Mouse (Mus musculus) CH12.LX (cell line): ENCODE results near the gene Xpo6. TPM values are rescaled to one million over a fixed set of nuclear protein-coding genes. Genes with fewer than 3 reads are reported as not detected.

Experiments
- DNase-seq: peaks from one replicate; pipeline ENCODE4 v3.0.0-alpha.2; 2013; ENCODE audit errors: extremely low read depth
- H3K27ac ChIP-seq: 2 replicates; pipeline ENCODE4 v1.5.1; 2012; ENCODE audit warnings: low read depth, mild to moderate bottlenecking, control low read depth, moderate library complexity; ENCODE audit not compliant: insufficient read depth
- H3K27me3 ChIP-seq: replicated peaks from 2 replicates; pipeline ENCODE3; 2012; ENCODE audit warnings: inconsistent platforms
- H3K36me3 ChIP-seq, 2 experiments: replicated peaks in 1 of 2; 2 replicates each; pipeline versions ENCODE3 to v1.6.1; 2012; ENCODE audit warnings: inconsistent platforms in 1 of 2, low read length in 1 of 2, mild to moderate bottlenecking in 1 of 2, mixed read lengths in 1 of 2, moderate library complexity in 1 of 2; ENCODE audit not compliant: control insufficient read depth in 1 of 2, insufficient read depth in 1 of 2
- H3K4me1 ChIP-seq, 2 experiments: 2 replicates each; pipeline ENCODE4 v1.6.1; 2012; ENCODE audit warnings: inconsistent platforms in 1 of 2, moderate library complexity in 1 of 2; ENCODE audit not compliant: insufficient read depth in 2 of 2, control insufficient read depth in 1 of 2
- H3K4me2 ChIP-seq: 2 replicates; pipeline ENCODE4 v1.6.1; 2012; ENCODE audit warnings: low read depth, mild to moderate bottlenecking, control low read depth; ENCODE audit not compliant: poor library complexity, insufficient read depth, severe bottlenecking
- H3K4me3 ChIP-seq, 3 experiments: fragments of 150-350 bp in 1 of 3; sonication (generic) in 1 of 3; replicated peaks in 1 of 3; 2 replicates each; pipeline versions ENCODE3 to v1.5.1; 2011 to 2012; ENCODE audit warnings: low read depth in 2 of 3, low read length in 2 of 3, mild to moderate bottlenecking in 2 of 3, moderate library complexity in 2 of 3, control low read depth in 1 of 3, improper control_type of control experiment in 1 of 3, inconsistent platforms in 1 of 3, mixed read lengths in 1 of 3; ENCODE audit not compliant: poor library complexity in 1 of 3
- H3K79me2 ChIP-seq: replicated peaks from 2 replicates; pipeline ENCODE4 v1.6.1; 2012; ENCODE audit warnings: mild to moderate bottlenecking, moderate library complexity; ENCODE audit not compliant: control insufficient read depth, poor library complexity, insufficient read depth, severe bottlenecking; ENCODE audit errors: extremely low read depth
- H3K9ac ChIP-seq: 2 replicates; pipeline ENCODE4 v1.6.1; 2012; ENCODE audit warnings: low read depth, mild to moderate bottlenecking, control low read depth, moderate library complexity; ENCODE audit not compliant: insufficient read depth
- H3K9me3 ChIP-seq: replicated peaks from 2 replicates; pipeline ENCODE3; 2012; ENCODE audit warnings: low read length, inconsistent platforms, mixed read lengths
- BHLHE40 ChIP-seq: IDR thresholded peaks from 2 replicates; pipeline ENCODE4 v1.6.1; 2011; ENCODE audit warnings: mild to moderate bottlenecking, low read depth, low read length, improper control_type of control experiment
- CHD2 ChIP-seq: IDR thresholded peaks from 2 replicates; pipeline ENCODE4 v1.6.1; 2011; ENCODE audit warnings: low read length, improper control_type of control experiment
- EP300 ChIP-seq: IDR thresholded peaks from 2 replicates; pipeline ENCODE4 v1.6.1; 2011; ENCODE audit warnings: low read length, improper control_type of control experiment
- ETS1 ChIP-seq: conservative IDR thresholded peaks from 2 replicates; pipeline ENCODE4 v1.6.1; 2012; ENCODE audit warnings: low read depth, mild to moderate bottlenecking, inconsistent platforms, low read length, improper control_type of control experiment, moderate library complexity
- GABPA ChIP-seq: IDR thresholded peaks from 2 replicates; pipeline ENCODE4 v1.6.1; 2012; ENCODE audit warnings: low read depth, low read length, improper control_type of control experiment, inconsistent platforms; ENCODE audit not compliant: insufficient replicate concordance
- JUND ChIP-seq: conservative IDR thresholded peaks from 2 replicates; pipeline ENCODE4 v1.6.1; 2011; ENCODE audit warnings: low read depth, low read length, improper control_type of control experiment
- MAZ ChIP-seq: IDR thresholded peaks from 2 replicates; pipeline ENCODE4 v1.6.1; 2012; ENCODE audit warnings: low read depth, mild to moderate bottlenecking, inconsistent platforms, low read length, improper control_type of control experiment, moderate library complexity
- NELFE ChIP-seq: IDR thresholded peaks from 2 replicates; pipeline ENCODE4 v1.6.1; 2011; ENCODE audit warnings: low read depth, low read length, improper control_type of control experiment
- PAX5 ChIP-seq: IDR thresholded peaks from 2 replicates; pipeline ENCODE4 v1.6.1; 2012; ENCODE audit warnings: low read length, inconsistent platforms, mixed read lengths
- POLR2AphosphoS2 ChIP-seq: IDR thresholded peaks from 2 replicates; pipeline ENCODE4 v1.6.1; 2011; ENCODE audit warnings: low read depth, low read length, improper control_type of control experiment
- RCOR1 ChIP-seq: conservative IDR thresholded peaks from 2 replicates; pipeline ENCODE4 v1.6.1; 2012; ENCODE audit warnings: low read depth, mild to moderate bottlenecking, inconsistent platforms, low read length, improper control_type of control experiment
- SIN3A ChIP-seq: IDR thresholded peaks from 2 replicates; pipeline ENCODE4 v1.6.1; 2012; ENCODE audit warnings: low read length, improper control_type of control experiment, inconsistent platforms
- TBP ChIP-seq: conservative IDR thresholded peaks from 2 replicates; pipeline ENCODE4 v1.6.1; 2011; ENCODE audit warnings: low read depth, low read length, improper control_type of control experiment
- UBTF ChIP-seq: IDR thresholded peaks from 2 replicates; pipeline ENCODE4 v1.6.1; 2012; ENCODE audit warnings: low read depth, mild to moderate bottlenecking, inconsistent platforms, low read length, improper control_type of control experiment, moderate library complexity
- ZKSCAN1 ChIP-seq: IDR thresholded peaks from 2 replicates; pipeline ENCODE4 v1.6.1; 2012; ENCODE audit warnings: low read depth, inconsistent platforms, low read length, improper control_type of control experiment, borderline replicate concordance
- ZMIZ1 ChIP-seq: IDR thresholded peaks from 2 replicates; pipeline ENCODE4 v1.6.1; 2012; ENCODE audit warnings: low read depth, mild to moderate bottlenecking, inconsistent platforms, low read length, improper control_type of control experiment
- dilution Hi-C: fragments of 300-500 bp; cut with MboI; formaldehyde crosslinking; loops from 2 replicates; pipeline ENCODE4 v1.14.3; 2020; ENCODE audit warnings: low sequenced_read_pairs; ENCODE audit not compliant: extremely low pct_unique_long_range_greater_than_20kb, extremely low pct_ligation_motif_present
- in situ Hi-C: fragments of 300-500 bp; cut with MboI; formaldehyde crosslinking; loops from 3 replicates; pipeline ENCODE4 v1.14.3; 2019; ENCODE audit warnings: low sequenced_read_pairs, low pct_ligation_motif_present, low pct_unique_long_range_greater_than_20kb, mixed read lengths
- polyA plus RNA-seq: library from polyadenylated mRNA; unstranded; fragments of >175 nt; gene quantifications from 2 replicates; pipeline ENCODE4 v1.2.1, GENCODE M21; 2012; ENCODE audit warnings: low read depth; ENCODE audit not compliant: insufficient read length
- total RNA-seq, 2 experiments: library from RNA; depleted of rRNA; stranded (reverse); fragments of 300-350 nt in 1 of 2; fragments of >200 nt in 1 of 2; gene quantifications; 2 replicates each; pipeline ENCODE4 v1.2.3; 2012 to 2014

Xpo6 gene
- total and polyA plus RNA-seq, 3 experiments: 49.9 to 149 (median 79.1) TPM

DNA sequence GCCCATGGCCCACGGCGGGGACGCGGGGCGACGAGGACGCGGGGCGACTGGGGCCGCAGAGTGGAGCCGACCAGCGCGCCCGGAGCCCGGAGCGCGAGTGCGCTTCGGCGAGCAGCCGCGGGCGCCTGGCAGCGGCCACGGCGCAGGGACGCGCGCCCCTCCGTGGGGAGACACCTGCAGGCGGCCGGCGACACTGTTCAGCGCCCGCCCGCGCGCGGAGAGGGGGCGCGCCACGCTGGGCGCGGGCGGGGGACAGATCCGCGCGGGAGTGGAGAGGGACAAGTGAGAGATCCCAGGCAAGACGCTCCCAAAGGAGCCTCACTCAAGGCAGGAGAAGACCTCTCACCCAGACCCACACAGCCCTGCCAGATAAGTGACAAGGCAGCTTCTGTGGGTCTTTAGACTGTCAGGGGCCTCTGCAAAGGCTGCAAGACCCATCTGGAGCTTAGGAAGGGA is 118.0 kb downstream of the Xpo6 start, which contains the start of gene Gsg1l:
Gene Gsg1l (minus strand): TSS at position 126 of the 456 bp plus-strand sequence.
- dilution Hi-C loops: no loop called here
- Histone ChIP-seq H3K79me2 (no peaks in the 10 kb centered on the region), H3K27ac (no peak within 1 kb of the TSS), H3K4me1 (no peaks in the 10 kb centered on the region), H3K4me2 (no peak within 1 kb of the TSS), H3K9ac (no peak within 1 kb of the TSS), H3K4me3 (no peak within 1 kb of the TSS), H3K9me3 (peaks cover 3% of the 10 kb centered on the region), H3K27me3 (peaks cover 5% of the 10 kb centered on the region), H3K36me3 (no peaks in the 10 kb centered on the region)
- in situ Hi-C loops: loop anchor here (10.0 kb wide), 1 partner anchor 318 kb away; no protein-coding TSS in a partner anchor
- DNase-seq: no peak
- no peak for TF ChIP-seq ZKSCAN1

DNA sequence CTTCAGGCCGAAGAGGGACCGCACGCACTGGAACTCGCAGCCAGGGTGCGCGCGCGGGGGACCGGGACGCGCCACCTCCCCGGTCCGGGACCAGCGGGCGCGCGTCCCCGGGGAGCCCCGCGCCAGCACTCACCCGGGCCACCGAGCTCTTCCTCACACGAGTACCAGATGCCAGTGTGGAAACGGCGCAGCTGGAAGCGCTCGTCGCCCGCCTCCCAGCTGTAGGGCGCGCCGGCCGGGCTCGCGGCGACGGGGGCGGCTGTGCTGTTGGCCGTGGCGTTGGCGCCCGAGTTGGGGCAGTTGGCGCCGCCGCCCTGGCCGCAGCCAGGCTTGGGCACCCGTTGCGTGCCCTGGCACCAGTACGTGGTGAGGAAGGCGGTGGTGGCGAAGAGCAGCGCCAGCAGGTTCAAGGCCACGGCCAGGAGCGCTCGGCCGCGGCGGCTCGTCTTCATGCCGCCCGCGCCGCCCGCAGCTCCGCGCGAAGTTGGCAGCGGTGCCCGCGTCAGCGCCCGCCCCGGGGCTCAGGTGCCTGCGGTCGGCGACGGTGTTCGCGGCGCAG is 118.5 kb downstream of the Xpo6 start:
- DNase-seq: no peak
- no peak overlapping the region for H3K4me2 ChIP-seq
- H3K4me1 ChIP-seq: no peaks in the 10 kb centered on the region
- in situ Hi-C loops (loop anchor here (10.0 kb wide), 1 partner anchor 317 kb away; no protein-coding TSS in a partner anchor), dilution Hi-C loops (no loop called here)
- TF ChIP-seq GABPA: no peak
- H3K36me3 ChIP-seq: no peaks in the 10 kb centered on the region
- H3K27ac ChIP-seq: no peak overlapping the region
- H3K27me3 ChIP-seq: peaks cover 6% of the 10 kb centered on the region
- H3K79me2 ChIP-seq: no peaks in the 10 kb centered on the region
- no peak overlapping the region for H3K4me3 ChIP-seq
- H3K9me3 ChIP-seq: peaks cover 3% of the 10 kb centered on the region
- no peak overlapping the region for H3K9ac ChIP-seq

DNA sequence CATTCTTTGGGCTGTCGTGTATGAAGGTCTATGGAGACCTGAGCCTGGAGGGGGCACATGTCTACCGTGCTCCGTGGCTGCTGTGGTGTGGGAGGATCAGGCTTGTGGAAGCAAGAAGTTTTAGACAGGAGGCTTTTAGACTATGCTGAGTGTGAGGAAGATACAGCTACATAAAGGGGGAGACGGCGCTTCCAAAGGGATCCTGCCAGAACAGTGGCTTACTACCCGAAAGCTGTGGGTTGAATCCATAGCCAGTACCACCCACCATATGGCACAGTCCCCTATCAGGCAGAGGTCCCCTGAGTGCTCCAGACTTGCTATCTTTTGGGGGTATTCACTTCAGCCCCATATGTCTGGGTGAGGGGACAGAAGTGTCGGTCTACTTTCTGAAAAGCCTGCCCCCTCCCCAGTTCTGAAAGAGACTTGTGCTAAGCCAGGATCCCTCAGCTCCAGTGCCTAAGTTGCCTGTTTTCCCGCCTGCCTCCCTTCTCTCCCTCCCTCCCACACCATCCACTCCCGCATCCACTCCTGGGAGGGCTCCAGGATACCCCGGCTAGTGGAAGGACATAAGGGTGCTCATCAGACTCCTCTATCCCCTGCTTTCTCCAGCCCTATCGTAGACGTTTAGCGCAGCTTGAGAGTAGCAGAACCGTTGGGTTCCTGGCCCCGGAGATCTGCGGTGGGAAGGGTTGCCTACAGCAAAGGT is 119.2 kb downstream of the Xpo6 start:
- H3K4me2 ChIP-seq: no peak overlapping the region
- no peak for DNase-seq
- H3K9me3 ChIP-seq: peaks cover 3% of the 10 kb centered on the region
- H3K27me3 ChIP-seq: peaks cover 6% of the 10 kb centered on the region
- no peaks in the 10 kb centered on the region for H3K36me3 ChIP-seq
- H3K4me3 ChIP-seq: no peak overlapping the region
- H3K27ac ChIP-seq: no peak overlapping the region
- H3K79me2 ChIP-seq: no peaks in the 10 kb centered on the region
- TF ChIP-seq GABPA: no peak
- no peak for TF ChIP-seq BHLHE40
- TF ChIP-seq RCOR1: no peak
- TF ChIP-seq PAX5: no peak
- no peak for TF ChIP-seq NELFE
- TF ChIP-seq EP300: no peak
- TF ChIP-seq MAZ: no peak
- TF ChIP-seq SIN3A: no peak
- TF ChIP-seq POLR2AphosphoS2: no peak
- no peak for TF ChIP-seq CHD2
- no peak for TF ChIP-seq JUND
- TF ChIP-seq ZMIZ1: no peak
- no peak for TF ChIP-seq UBTF
- no peak for TF ChIP-seq ETS1
- no peak for TF ChIP-seq TBP
- dilution Hi-C loops (no loop called here), in situ Hi-C loops (loop anchor here (10.0 kb wide), 1 partner anchor 316 kb away; no protein-coding TSS in a partner anchor)
- H3K9ac ChIP-seq: no peak overlapping the region
- H3K4me1 ChIP-seq: no peaks in the 10 kb centered on the region
